Mouse (Mus musculus) erythroblast, embryonic 14.5 days (primary cell): ENCODE measurements around the gene Mab21l3.

Experiments
- GATA1 ChIP-seq: IDR thresholded peaks from 2 replicates; pipeline ENCODE4 v1.6.1; 2012; ENCODE audit warnings: low read length, inconsistent platforms, mixed read lengths
- TAL1 ChIP-seq: IDR thresholded peaks from 3 replicates; pipeline ENCODE4 v1.6.1; 2012; ENCODE audit warnings: low read length, inconsistent platforms, mixed read lengths

- TF ChIP-seq TAL1 (no peak), GATA1 (no peak)
Observed at GRCm38 (mm10) chr3:101792191-101792590, 56.6 kb downstream of the Mab21l3 start.
